Mouse (Mus musculus): Measurements from ENCODE around the gene Zfp609.
"Not testable (repeated sequence)": the region's sequence is repeated elsewhere in the genome, so short reads cannot be mapped to it uniquely, and the experiment has no call there.

The Zfp609 gene

GRCm38 (mm10) chr9:65703241-65703640 lies 124.1 kb downstream of the Zfp609 start:
- no peak for DNase-seq

- DNase-seq = no peak
These were observed 125.1 kb downstream of the Zfp609 start for GRCm38 (mm10) chr9:65702286-65702685.

GRCm38 (mm10) chr9:65700504-65700903 lies 126.9 kb downstream of the Zfp609 start:
- DNase-seq = no peak

- no peak for DNase-seq
These were observed 129.4 kb downstream of the Zfp609 start for GRCm38 (mm10) chr9:65697992-65698391.

GRCm38 (mm10) chr9:65697356-65697755 lies 130.0 kb downstream of the Zfp609 start:
- DNase-seq = no peak

- no peak for DNase-seq
These were observed 131.0 kb downstream of the Zfp609 start for GRCm38 (mm10) chr9:65696337-65696736.

- DNase-seq = no peak
These were observed 131.7 kb downstream of the Zfp609 start for GRCm38 (mm10) chr9:65695646-65696045.

- no peak for DNase-seq
These were observed 134.3 kb downstream of the Zfp609 start for GRCm38 (mm10) chr9:65692959-65693603.

- DNase-seq = no peak
These were observed 134.9 kb downstream of the Zfp609 start for GRCm38 (mm10) chr9:65692466-65692865.

GRCm38 (mm10) chr9:65689869-65690268 lies 137.5 kb downstream of the Zfp609 start:
- DNase-seq = not testable (repeated sequence)

- DNase-seq = no peak
These were observed 142.7 kb downstream of the Zfp609 start for GRCm38 (mm10) chr9:65684704-65685103.

GRCm38 (mm10) chr9:65682994-65683393 lies 144.4 kb downstream of the Zfp609 start:
- no peak for DNase-seq

GRCm38 (mm10) chr9:65682183-65682582 lies 145.2 kb downstream of the Zfp609 start:
- no peak for DNase-seq

GRCm38 (mm10) chr9:65681634-65681940 lies 145.8 kb downstream of the Zfp609 start:
- no peak for DNase-seq

- DNase-seq = no peak
These were observed 146.3 kb downstream of the Zfp609 start for GRCm38 (mm10) chr9:65680938-65681633.

- DNase-seq = peak; percentile 25
These were observed 148.1 kb downstream of the Zfp609 start for GRCm38 (mm10) chr9:65679181-65679761.

GRCm38 (mm10) chr9:65677119-65677462 lies 150.3 kb downstream of the Zfp609 start:
- no peak for DNase-seq

GRCm38 (mm10) chr9:65676358-65677118 lies 150.8 kb downstream of the Zfp609 start:
- peak; percentile 98 for DNase-seq

- DNase-seq = no peak
These were observed 151.7 kb downstream of the Zfp609 start for GRCm38 (mm10) chr9:65675461-65676357.

- DNase-seq = no peak
These were observed 154.4 kb downstream of the Zfp609 start for GRCm38 (mm10) chr9:65672996-65673395.

- peak; percentile 23 for DNase-seq
These were observed 155.9 kb downstream of the Zfp609 start for GRCm38 (mm10) chr9:65671431-65671931.

GRCm38 (mm10) chr9:65667701-65668100 lies 159.7 kb downstream of the Zfp609 start, which contains the start of gene Oaz2:
Gene Oaz2 (plus strand): TSS chr9:65668001.
- no peak for DNase-seq
